Mouse (Mus musculus) kidney, postnatal 0 days (tissue): Measurements from ENCODE around the gene C1qtnf1. TPM values are rescaled to one million over a fixed set of nuclear protein-coding genes. Genes with fewer than 3 reads are reported as not detected.

Source experiments
- ATAC-seq: fragments of 200-750 bp; cut with Nextera tagmentation; replicated peaks from 2 replicates; pipeline ENCODE4 v1.8.0; 2017; ENCODE audit warnings: low read depth, moderate number of reproducible peaks, moderate TSS enrichment, moderate library complexity; ENCODE audit not compliant: low FRiP score
- DNase-seq: peaks from one replicate; pipeline ENCODE4 v3.0.0-alpha.2; 2016; ENCODE audit warnings: low spot score
- H3K27ac ChIP-seq: fragments of 300-500 bp; sonication (generic); 2 replicates; pipeline ENCODE4 v1.5.1; 2014; ENCODE audit warnings: mild to moderate bottlenecking
- H3K27me3 ChIP-seq: fragments of 300-500 bp; sonication (generic); 2 replicates; pipeline ENCODE4 v1.6.1; 2014; ENCODE audit warnings: low read length, mixed read lengths; ENCODE audit not compliant: insufficient read depth
- H3K36me3 ChIP-seq: fragments of 300-500 bp; sonication (generic); 2 replicates; pipeline ENCODE4 v1.6.1; 2014; ENCODE audit warnings: low read length, mixed read lengths; ENCODE audit not compliant: insufficient read depth
- H3K4me1 ChIP-seq: fragments of 300-500 bp; sonication (generic); replicated peaks from 2 replicates; pipeline ENCODE4 v1.6.1; 2014; ENCODE audit warnings: antibody characterized with exemption, low read length, mixed read lengths; ENCODE audit not compliant: insufficient read depth
- H3K4me2 ChIP-seq: fragments of 300-500 bp; sonication (generic); 2 replicates; pipeline ENCODE4 v1.6.1; 2014; ENCODE audit warnings: mild to moderate bottlenecking, low read length, moderate library complexity, mixed read lengths
- H3K4me3 ChIP-seq: fragments of 300-500 bp; sonication (generic); replicated peaks from 2 replicates; pipeline ENCODE4 v1.5.1; 2014; ENCODE audit warnings: low read depth, low read length
- H3K9ac ChIP-seq: fragments of 300-500 bp; sonication (generic); 2 replicates; pipeline ENCODE4 v1.6.1; 2014; ENCODE audit warnings: low read depth, low read length
- H3K9me3 ChIP-seq: fragments of 300-500 bp; sonication (generic); replicated peaks from 2 replicates; pipeline ENCODE4 v1.6.1; 2016; ENCODE audit warnings: low read length, inconsistent platforms, mixed read lengths
- CTCF ChIP-seq: IDR thresholded peaks from 2 replicates; pipeline ENCODE4 v1.5.1; 2016; ENCODE audit warnings: antibody characterized with exemption, low read depth, mild to moderate bottlenecking, moderate library complexity
- WGBS: fragments of 180-500 bp; shearing (Covaris S2); extraction: QIAGEN DNeasy Blood & Tissue Kit; methylation state at CpG from one replicate; pipeline ENCODE4 v1.1.7; 2014; 5-methylcytosine and 5-hydroxymethylcytosine counted together
- polyA plus RNA-seq: library from polyadenylated mRNA; unstranded; fragments of >200 nt; fragmentation: Nextera tagmentation; extraction: Ambion mirVana; gene quantifications from 2 replicates; pipeline ENCODE4 v1.2.1, GENCODE M21; 2015

C1qtnf1 gene
- polyA plus RNA-seq, 1 experiment from 2014 or later = 15.0 TPM

GRCm38 (mm10) chr11:118494001-118494737, 66.2 kb downstream of the C1qtnf1 start:
- ATAC-seq (no peak), DNase-seq (peak; percentile 49)
- no peak overlapping the region for H3K9ac ChIP-seq
- H3K4me3 ChIP-seq = no peak overlapping the region
- 0 out of 2 replicates have a peak overlapping the region, but pooled peaks have one; percentile 15 for H3K27ac ChIP-seq
- no peaks in the 10 kb centered on the region for H3K27me3 ChIP-seq
- TF ChIP-seq CTCF = no peak
- no peaks in the 10 kb centered on the region for H3K9me3 ChIP-seq
- no peaks in the 10 kb centered on the region for H3K36me3 ChIP-seq
- no peak overlapping the region for H3K4me2 ChIP-seq
- H3K4me1 ChIP-seq = peaks cover 19% of the 10 kb centered on the region
- 50% methylated on average over 12 of the region's 12 CpGs for WGBS

GRCm38 (mm10) chr11:118495065-118495464, 67.1 kb downstream of the C1qtnf1 start:
- Histone ChIP-seq H3K4me1 (peaks cover 16% of the 10 kb centered on the region), H3K4me3 (no peak overlapping the region), H3K27ac (no peak overlapping the region), H3K9me3 (no peaks in the 10 kb centered on the region), H3K9ac (no peak overlapping the region), H3K4me2 (no peak overlapping the region), H3K27me3 (no peaks in the 10 kb centered on the region), H3K36me3 (no peaks in the 10 kb centered on the region)
- 40% methylated on average over 5 of the region's 5 CpGs for WGBS
- TF ChIP-seq CTCF = no peak
- ATAC-seq (no peak), DNase-seq (no peak)

- Histone ChIP-seq H3K4me1 (peaks cover 16% of the 10 kb centered on the region; the same call in 1 of the 2 replicates), H3K9ac (no peak overlapping the region), H3K27me3 (no peaks in the 10 kb centered on the region), H3K36me3 (no peaks in the 10 kb centered on the region), H3K4me3 (no peak overlapping the region), H3K4me2 (peak overlapping the region; percentile 25; the same call in 1 of the 2 replicates), H3K9me3 (no peaks in the 10 kb centered on the region), H3K27ac (no peak overlapping the region)
- 18% methylated on average over 20 of the region's 20 CpGs for WGBS
- ATAC-seq (0 out of 2 replicates have a peak, but pooled peaks have one; percentile 19), DNase-seq (peak; percentile 18)
- TF ChIP-seq CTCF = no peak
Observed at GRCm38 (mm10) chr11:118496066-118496689, 68.2 kb downstream of the C1qtnf1 start.

Other genes with a start within 250 kb of the C1qtnf1 start
- 16.7 and 17.3 TPM in 2 replicates for gene Cyth1, start 179.6 kb upstream of the C1qtnf1 start, polyA plus RNA-seq
- 10.9 and 11.9 TPM in 2 replicates for gene Usp36, start 138.0 kb upstream of the C1qtnf1 start, polyA plus RNA-seq
- 0.46 and 0.54 TPM in 2 replicates for gene Cep295nl, start 85.7 kb upstream of the C1qtnf1 start, polyA plus RNA-seq
- gene Timp2, start 72.5 kb upstream of the C1qtnf1 start, polyA plus RNA-seq = 81.0 and 88.4 TPM in 2 replicates
- 68.8 and 80.3 TPM in 2 replicates for gene Lgals3bp, start 26.1 kb upstream of the C1qtnf1 start, polyA plus RNA-seq
- 25.7 and 25.8 TPM in 2 replicates for gene Cant1, start 9.1 kb upstream of the C1qtnf1 start, polyA plus RNA-seq
- 5.3 and 5.8 TPM in 2 replicates for gene Engase, start 48.6 kb downstream of the C1qtnf1 start, polyA plus RNA-seq